Mouse (Mus musculus): ENCODE measurements at regions not wholly inside any gene's neighbourhood (a gene's known extent, or its start where the extent isn't known, plus 50 kb on each side); places are given as distances from the start of the nearest gene placed in this dataset.

GRCm38 (mm10) chr8:12031796-12032195, 191.5 kb downstream of the Tex29 start:
- H3K9ac ChIP-seq (replicated peaks; ENCODE audit: low read length): no peak overlapping the region
- WGBS: 74% methylated on average over 3 of the region's 3 CpGs
- H3K4me1 ChIP-seq (ENCODE audit: control insufficient read depth, insufficient read depth, low read length): no peaks in the 10 kb centered on the region
- ATAC-seq (replicated peaks; ENCODE audit: insufficient number of reproducible peaks, low FRiP score, low TSS enrichment, low read depth): no peak
- no peaks in the 10 kb centered on the region for H3K36me3 ChIP-seq (replicated peaks; ENCODE audit: control insufficient read depth, insufficient read depth, low read depth, low read length)
- H3K9me3 ChIP-seq (replicated peaks; ENCODE audit: control insufficient read depth, low read length): no peaks in the 10 kb centered on the region
- no peak overlapping the region for H3K27ac ChIP-seq (replicated peaks; ENCODE audit: low read depth, low read length)
- no peaks in the 10 kb centered on the region for H3K27me3 ChIP-seq (ENCODE audit: control insufficient read depth, insufficient read depth, low read length)
- no peak overlapping the region for H3K4me3 ChIP-seq (ENCODE audit: low read depth, low read length)
- DNase-seq (ENCODE audit: low spot score): no peak
- no peak overlapping the region for H3K4me2 ChIP-seq (ENCODE audit: low read depth, low read length)

- H3K27ac ChIP-seq (replicated peaks; ENCODE audit: low read depth, low read length): no peak overlapping the region
- H3K9me3 ChIP-seq (replicated peaks; ENCODE audit: control insufficient read depth, low read length): no peaks in the 10 kb centered on the region
- no peaks in the 10 kb centered on the region for H3K4me1 ChIP-seq (ENCODE audit: control insufficient read depth, insufficient read depth, low read length)
- H3K9ac ChIP-seq (replicated peaks; ENCODE audit: low read length): no peak overlapping the region
- no peaks in the 10 kb centered on the region for H3K36me3 ChIP-seq (replicated peaks; ENCODE audit: control insufficient read depth, insufficient read depth, low read depth, low read length)
- no peak for DNase-seq (ENCODE audit: low spot score)
- no peak overlapping the region for H3K4me2 ChIP-seq (ENCODE audit: low read depth, low read length)
- H3K27me3 ChIP-seq (ENCODE audit: control insufficient read depth, insufficient read depth, low read length): no peaks in the 10 kb centered on the region
- no peak overlapping the region for H3K4me3 ChIP-seq (ENCODE audit: low read depth, low read length)
- no peak for ATAC-seq (replicated peaks; ENCODE audit: insufficient number of reproducible peaks, low FRiP score, low TSS enrichment, low read depth)
- 86% methylated on average over 3 of the region's 3 CpGs for WGBS
Measured at GRCm38 (mm10) chr8:12032386-12032785, 192.1 kb downstream of the Tex29 start.

DNA sequence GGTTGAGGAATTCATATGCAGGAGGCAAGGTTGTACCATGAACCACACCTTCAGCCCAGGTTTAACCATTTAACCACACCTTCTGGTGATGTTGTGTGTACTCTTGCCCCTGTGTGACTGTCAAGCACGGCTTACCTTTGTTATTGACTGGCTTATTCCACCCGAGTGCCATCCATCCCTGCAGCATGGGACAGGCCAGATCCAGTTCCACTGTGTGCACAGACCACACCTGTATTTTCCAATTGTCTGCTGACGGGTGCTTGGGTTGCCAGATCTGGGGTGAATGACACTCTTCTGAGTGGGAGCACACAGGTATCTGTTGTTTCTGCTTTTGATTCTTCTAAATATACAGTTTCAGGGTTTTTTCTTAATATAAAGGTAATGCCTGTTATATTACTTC, 196.1 kb downstream of the Tex29 start:
- WGBS: 72% methylated on average over 3 of the region's 3 CpGs
- Histone ChIP-seq H3K27ac (replicated peaks; ENCODE audit: low read depth, low read length) (no peak overlapping the region), H3K9me3 (replicated peaks; ENCODE audit: control insufficient read depth, low read length) (no peaks in the 10 kb centered on the region), H3K27me3 (ENCODE audit: control insufficient read depth, insufficient read depth, low read length) (no peaks in the 10 kb centered on the region), H3K9ac (replicated peaks; ENCODE audit: low read length) (no peak overlapping the region), H3K36me3 (replicated peaks; ENCODE audit: control insufficient read depth, insufficient read depth, low read depth, low read length) (no peaks in the 10 kb centered on the region), H3K4me2 (ENCODE audit: low read depth, low read length) (no peak overlapping the region), H3K4me1 (ENCODE audit: control insufficient read depth, insufficient read depth, low read length) (no peaks in the 10 kb centered on the region), H3K4me3 (ENCODE audit: low read depth, low read length) (no peak overlapping the region)
- DNase-seq (ENCODE audit: low spot score) (no peak), ATAC-seq (replicated peaks; ENCODE audit: insufficient number of reproducible peaks, low FRiP score, low TSS enrichment, low read depth) (no peak)

GRCm38 (mm10) chr8:12040924-12041323, 200.7 kb downstream of the Tex29 start:
- H3K9me3 ChIP-seq (replicated peaks; ENCODE audit: control insufficient read depth, low read length): no peaks in the 10 kb centered on the region
- H3K27me3 ChIP-seq (ENCODE audit: control insufficient read depth, insufficient read depth, low read length): no peaks in the 10 kb centered on the region
- no peaks in the 10 kb centered on the region for H3K36me3 ChIP-seq (replicated peaks; ENCODE audit: control insufficient read depth, insufficient read depth, low read depth, low read length)
- H3K27ac ChIP-seq (replicated peaks; ENCODE audit: low read depth, low read length): no peak overlapping the region
- H3K4me1 ChIP-seq (ENCODE audit: control insufficient read depth, insufficient read depth, low read length): no peaks in the 10 kb centered on the region
- WGBS: 75% methylated on average over 3 of the region's 3 CpGs
- no peak overlapping the region for H3K4me3 ChIP-seq (ENCODE audit: low read depth, low read length)
- H3K9ac ChIP-seq (replicated peaks; ENCODE audit: low read length): no peak overlapping the region
- no peak overlapping the region for H3K4me2 ChIP-seq (ENCODE audit: low read depth, low read length)
- no peak for ATAC-seq (replicated peaks; ENCODE audit: insufficient number of reproducible peaks, low FRiP score, low TSS enrichment, low read depth)
- DNase-seq (ENCODE audit: low spot score): no peak

DNA sequence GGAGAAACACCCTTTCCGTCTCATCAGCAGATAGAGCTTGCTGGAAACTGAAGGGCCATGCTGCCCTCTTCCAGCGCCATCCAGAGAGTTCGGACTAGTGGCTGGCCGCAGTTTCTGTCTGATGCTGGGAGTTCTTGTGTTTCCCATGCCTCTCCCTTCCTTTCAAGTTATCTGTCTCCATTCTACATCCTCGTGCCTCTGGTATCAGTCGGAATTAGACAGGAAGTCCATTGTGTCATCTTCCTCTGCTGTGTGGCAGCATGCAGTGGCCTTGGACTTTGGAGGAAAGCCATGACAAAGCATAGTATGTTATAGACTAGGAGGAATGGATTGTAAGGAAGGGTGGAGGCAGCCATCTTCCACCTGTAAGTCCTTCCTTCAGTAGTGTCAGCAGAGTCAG, 201.4 kb downstream of the Tex29 start:
- no peaks in the 10 kb centered on the region for H3K36me3 ChIP-seq (replicated peaks; ENCODE audit: control insufficient read depth, insufficient read depth, low read depth, low read length)
- H3K4me1 ChIP-seq (ENCODE audit: control insufficient read depth, insufficient read depth, low read length): no peaks in the 10 kb centered on the region
- no peaks in the 10 kb centered on the region for H3K27me3 ChIP-seq (ENCODE audit: control insufficient read depth, insufficient read depth, low read length)
- H3K9ac ChIP-seq (replicated peaks; ENCODE audit: low read length): no peak overlapping the region
- H3K4me2 ChIP-seq (ENCODE audit: low read depth, low read length): no peak overlapping the region
- H3K27ac ChIP-seq (replicated peaks; ENCODE audit: low read depth, low read length): no peak overlapping the region
- H3K9me3 ChIP-seq (replicated peaks; ENCODE audit: control insufficient read depth, low read length): no peaks in the 10 kb centered on the region
- DNase-seq (ENCODE audit: low spot score) (no peak), ATAC-seq (replicated peaks; ENCODE audit: insufficient number of reproducible peaks, low FRiP score, low TSS enrichment, low read depth) (no peak)
- 63% methylated on average over 6 of the region's 6 CpGs for WGBS
- no peak overlapping the region for H3K4me3 ChIP-seq (ENCODE audit: low read depth, low read length)

GRCm38 (mm10) chr8:12050841-12051240, 210.6 kb downstream of the Tex29 start:
- Histone ChIP-seq H3K9ac (replicated peaks; ENCODE audit: low read length) (no peak overlapping the region), H3K4me2 (ENCODE audit: low read depth, low read length) (no peak overlapping the region), H3K9me3 (replicated peaks; ENCODE audit: control insufficient read depth, low read length) (no peaks in the 10 kb centered on the region), H3K27ac (replicated peaks; ENCODE audit: low read depth, low read length) (no peak overlapping the region), H3K4me1 (ENCODE audit: control insufficient read depth, insufficient read depth, low read length) (no peaks in the 10 kb centered on the region), H3K36me3 (replicated peaks; ENCODE audit: control insufficient read depth, insufficient read depth, low read depth, low read length) (no peaks in the 10 kb centered on the region), H3K4me3 (ENCODE audit: low read depth, low read length) (no peak overlapping the region), H3K27me3 (ENCODE audit: control insufficient read depth, insufficient read depth, low read length) (no peaks in the 10 kb centered on the region)
- 28% methylated on average over 5 of the region's 5 CpGs for WGBS
- no peak for DNase-seq (ENCODE audit: low spot score)
- no peak for ATAC-seq (replicated peaks; ENCODE audit: insufficient number of reproducible peaks, low FRiP score, low TSS enrichment, low read depth)

- Histone ChIP-seq H3K4me3 (ENCODE audit: low read depth, low read length) (no peak overlapping the region), H3K27ac (replicated peaks; ENCODE audit: low read depth, low read length) (no peak overlapping the region), H3K9ac (replicated peaks; ENCODE audit: low read length) (no peak overlapping the region), H3K27me3 (ENCODE audit: control insufficient read depth, insufficient read depth, low read length) (no peaks in the 10 kb centered on the region), H3K4me1 (ENCODE audit: control insufficient read depth, insufficient read depth, low read length) (no peaks in the 10 kb centered on the region), H3K4me2 (ENCODE audit: low read depth, low read length) (no peak overlapping the region), H3K9me3 (replicated peaks; ENCODE audit: control insufficient read depth, low read length) (no peaks in the 10 kb centered on the region), H3K36me3 (replicated peaks; ENCODE audit: control insufficient read depth, insufficient read depth, low read depth, low read length) (no peaks in the 10 kb centered on the region)
- 29% methylated on average over 12 of the region's 12 CpGs for WGBS
- DNase-seq (ENCODE audit: low spot score) (no peak), ATAC-seq (replicated peaks; ENCODE audit: insufficient number of reproducible peaks, low FRiP score, low TSS enrichment, low read depth) (no peak)
Measured at GRCm38 (mm10) chr8:12051357-12051756, 211.1 kb downstream of the Tex29 start.

DNA sequence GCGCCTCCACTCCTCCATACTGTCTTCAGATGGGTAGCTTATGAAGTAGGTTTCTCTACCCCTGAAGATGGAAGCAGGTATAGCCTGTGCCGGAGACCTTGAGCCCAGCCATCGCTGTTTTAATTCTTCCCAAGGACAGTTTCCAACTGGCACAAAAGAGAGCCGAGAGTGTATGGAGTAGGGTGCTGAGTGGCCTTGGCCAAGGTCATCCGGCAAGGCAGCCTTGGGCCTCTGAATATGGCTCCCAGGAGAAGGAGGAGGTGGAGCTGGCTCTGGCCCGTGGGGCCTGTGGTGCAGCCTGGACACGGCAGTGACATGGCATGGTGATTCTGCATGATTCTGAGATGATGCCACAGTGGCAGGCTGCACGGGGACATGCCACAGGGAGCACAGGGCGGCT, 215.7 kb downstream of the Tex29 start:
- Histone ChIP-seq H3K4me1 (ENCODE audit: control insufficient read depth, insufficient read depth, low read length) (no peaks in the 10 kb centered on the region), H3K9me3 (replicated peaks; ENCODE audit: control insufficient read depth, low read length) (no peaks in the 10 kb centered on the region), H3K36me3 (replicated peaks; ENCODE audit: control insufficient read depth, insufficient read depth, low read depth, low read length) (no peaks in the 10 kb centered on the region), H3K4me2 (ENCODE audit: low read depth, low read length) (no peak overlapping the region), H3K9ac (replicated peaks; ENCODE audit: low read length) (no peak overlapping the region), H3K4me3 (ENCODE audit: low read depth, low read length) (no peak overlapping the region), H3K27me3 (ENCODE audit: control insufficient read depth, insufficient read depth, low read length) (no peaks in the 10 kb centered on the region), H3K27ac (replicated peaks; ENCODE audit: low read depth, low read length) (no peak overlapping the region)
- no peak for DNase-seq (ENCODE audit: low spot score)
- ATAC-seq (replicated peaks; ENCODE audit: insufficient number of reproducible peaks, low FRiP score, low TSS enrichment, low read depth): no peak
- WGBS: 88% methylated on average over 9 of the region's 9 CpGs

DNA sequence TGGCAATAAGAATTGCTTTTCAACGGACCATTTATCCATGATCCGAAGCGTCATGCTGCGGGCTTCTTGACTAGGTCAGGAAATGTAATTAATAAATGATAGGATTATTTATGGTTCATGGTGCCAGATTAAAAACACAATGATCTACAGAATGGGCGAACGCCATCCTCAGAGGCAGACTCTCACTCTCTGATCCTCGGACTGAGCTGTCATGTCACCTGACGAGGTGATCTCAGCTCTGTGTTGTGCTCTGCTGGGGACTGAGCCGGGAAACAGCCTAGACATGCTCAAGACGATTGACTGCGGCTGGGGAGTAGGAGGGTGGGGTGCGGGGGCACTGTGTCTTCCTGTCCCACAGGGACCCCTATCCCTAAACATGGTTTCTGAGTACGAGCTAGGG, 217.4 kb upstream of the A230072I06Rik start:
- Histone ChIP-seq H3K27me3 (ENCODE audit: control insufficient read depth, insufficient read depth, low read length) (no peaks in the 10 kb centered on the region), H3K4me3 (ENCODE audit: low read depth, low read length) (no peak overlapping the region), H3K9me3 (replicated peaks; ENCODE audit: control insufficient read depth, low read length) (no peaks in the 10 kb centered on the region), H3K4me2 (ENCODE audit: low read depth, low read length) (no peak overlapping the region), H3K9ac (replicated peaks; ENCODE audit: low read length) (no peak overlapping the region), H3K27ac (replicated peaks; ENCODE audit: low read depth, low read length) (no peak overlapping the region), H3K36me3 (replicated peaks; ENCODE audit: control insufficient read depth, insufficient read depth, low read depth, low read length) (no peaks in the 10 kb centered on the region), H3K4me1 (ENCODE audit: control insufficient read depth, insufficient read depth, low read length) (no peaks in the 10 kb centered on the region)
- DNase-seq (ENCODE audit: low spot score) (no peak), ATAC-seq (replicated peaks; ENCODE audit: insufficient number of reproducible peaks, low FRiP score, low TSS enrichment, low read depth) (no peak)
- 60% methylated on average over 13 of the region's 13 CpGs for WGBS
